Mouse (Mus musculus) MEL (cell line): Measurements from ENCODE around the gene Pcbp3.

ENCODE experiments used
- CTCF ChIP-seq, 3 experiments: IDR thresholded peaks in 2 of 3; conservative IDR thresholded peaks in 1 of 3; 2 replicates each; pipeline ENCODE4 v1.5.1; 2011 to 2012; ENCODE audit warnings: low read length in 3 of 3, low read depth in 2 of 3, mild to moderate bottlenecking in 2 of 3, improper control_type of control experiment in 1 of 3, inconsistent platforms in 1 of 3, mixed read lengths in 1 of 3, moderate library complexity in 1 of 3; ENCODE audit not compliant: control insufficient read depth in 1 of 3, insufficient read depth in 1 of 3, poor library complexity in 1 of 3, severe bottlenecking in 1 of 3
- KAT2A ChIP-seq: conservative IDR thresholded peaks from 2 replicates; pipeline ENCODE4 v1.6.1; 2012; ENCODE audit warnings: low read depth, low read length, improper control_type of control experiment, inconsistent platforms
- MAZ ChIP-seq: IDR thresholded peaks from 2 replicates; pipeline ENCODE4 v1.6.1; 2012; ENCODE audit warnings: low read depth, mild to moderate bottlenecking, inconsistent platforms, low read length, improper control_type of control experiment
- MYC ChIP-seq: IDR thresholded peaks from 2 replicates; pipeline ENCODE4 v1.6.1; 2011; ENCODE audit warnings: low read depth, mild to moderate bottlenecking, low read length, improper control_type of control experiment, moderate library complexity
- POLR2A ChIP-seq, 2 experiments: IDR thresholded peaks; 2 replicates each; pipeline ENCODE4 v1.6.1; 2011 to 2012; ENCODE audit warnings: low read length in 2 of 2, mild to moderate bottlenecking in 2 of 2, control low read depth in 1 of 2, improper control_type of control experiment in 1 of 2, low read depth in 1 of 2, moderate library complexity in 1 of 2; ENCODE audit not compliant: control insufficient read depth in 1 of 2, insufficient read depth in 1 of 2, poor library complexity in 1 of 2
- UBTF ChIP-seq: IDR thresholded peaks from 2 replicates; pipeline ENCODE4 v1.6.1; 2012; ENCODE audit warnings: low read depth, mild to moderate bottlenecking, inconsistent platforms, low read length, improper control_type of control experiment, moderate library complexity, borderline replicate concordance; ENCODE audit not compliant: insufficient read depth

DNA sequence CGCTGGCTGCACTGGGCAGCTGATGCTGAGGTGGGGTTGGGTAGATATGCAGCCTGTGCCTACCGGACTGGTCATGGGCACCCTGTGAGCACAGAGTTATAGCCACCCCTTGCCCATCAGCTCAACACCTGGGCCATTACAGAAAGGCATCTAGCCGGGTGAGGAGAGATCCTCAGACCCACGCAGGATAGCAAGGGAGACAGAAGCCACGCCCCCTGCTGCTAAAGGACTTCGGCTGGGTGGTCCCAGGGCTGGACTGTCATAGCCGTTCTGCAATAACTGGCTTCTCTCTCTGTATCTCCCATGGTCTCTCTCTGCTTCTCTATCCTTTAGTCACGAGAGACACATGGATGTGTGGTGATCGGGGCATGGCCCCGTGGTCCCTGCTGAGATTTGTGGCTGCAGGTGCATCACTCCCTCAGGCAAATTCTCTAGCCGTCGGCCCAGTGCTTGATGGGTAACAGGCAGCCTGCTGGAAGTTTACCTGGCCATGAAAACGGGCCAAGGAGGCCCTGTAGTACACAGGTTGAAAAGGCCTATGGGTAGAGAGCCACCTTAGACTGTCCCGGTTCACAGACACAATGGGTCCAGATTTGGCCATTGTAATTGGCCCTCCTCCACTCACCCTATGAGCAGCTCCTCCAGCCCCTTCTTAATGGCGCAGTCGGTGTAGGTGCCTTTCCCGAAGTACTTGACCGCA, 238.8 kb downstream of the Pcbp3 start:
- no peak for TF ChIP-seq MAZ
- TF ChIP-seq CTCF (IDR thresholded peaks at IDR 0.05 in 2 of 3, conservative IDR thresholded peaks at IDR 0.05 in 1 of 3; ENCODE audit: control insufficient read depth in 1 of 3, insufficient read depth in 1 of 3, low read depth in 2 of 3, low read length in 3 of 3, poor library complexity in 1 of 3, severe bottlenecking in 1 of 3), result no peak
- TF ChIP-seq POLR2A (IDR thresholded peaks at IDR 0.05; ENCODE audit: control insufficient read depth in 1 of 2, insufficient read depth in 1 of 2, low read depth in 1 of 2, low read length in 2 of 2, poor library complexity in 1 of 2), result no peak
- TF ChIP-seq MYC, result no peak
- TF ChIP-seq KAT2A, result no peak
- no peak for TF ChIP-seq UBTF
